Mouse (Mus musculus) central nervous system, embryonic 14 days (tissue): ENCODE data around the gene Btg2. TPM values are rescaled to one million over a fixed set of nuclear protein-coding genes. Genes with fewer than 3 reads are reported as not detected.

ENCODE experiments used
- polyA plus RNA-seq: library from polyadenylated mRNA; depleted of rRNA; stranded (reverse); fragments of >200 nt; gene quantifications from 2 replicates; pipeline ENCODE4 v1.2.3, GENCODE M21; 2012; rRNA removed

Btg2 gene
- 38.3 and 60.7 TPM in 2 replicates for polyA plus RNA-seq

GRCm38 (mm10) chr1:134078802-134079476, at the start of gene Btg2:
Gene Btg2 (minus strand): TSS chr1:134079120.

GRCm38 (mm10) chr1:134110979-134111378, 32.1 kb upstream of the Btg2 start, which contains the start of gene Chit1:
Gene Chit1 (plus strand): TSS chr1:134111242.

GRCm38 (mm10) chr1:134037172-134037571, 41.7 kb downstream of the Btg2 start, which contains the start of gene Fmod:
Gene Fmod (plus strand): TSS chr1:134037254.

Other genes starting within 250 kb of the Btg2 start
- gene Optc, start 171.1 kb downstream of the Btg2 start, polyA plus RNA-seq, result 8.3 and 8.4 TPM in 2 replicates
- gene Prelp, start 157.7 kb downstream of the Btg2 start, polyA plus RNA-seq, result 3.5 and 7.1 TPM in 2 replicates
- 8.1 and 14.9 TPM in 2 replicates for gene Fmod, start 41.9 kb downstream of the Btg2 start, polyA plus RNA-seq
- 0.16 and 0.20 TPM in 2 replicates for gene Chit1, start 32.1 kb upstream of the Btg2 start, polyA plus RNA-seq
- 2.0 and 4.0 TPM in 2 replicates for gene Chil1, start 103.1 kb upstream of the Btg2 start, polyA plus RNA-seq
- gene Mybph, start 114.3 kb upstream of the Btg2 start, polyA plus RNA-seq, result 0.20 and 14.9 TPM in 2 replicates
- 9.8 and 11.2 TPM in 2 replicates for gene Adora1, start 156.3 kb upstream of the Btg2 start, polyA plus RNA-seq
- gene Myog, start 210.9 kb upstream of the Btg2 start, polyA plus RNA-seq, result 0.57 and 25.5 TPM in 2 replicates